Mouse (Mus musculus) heart, adult 2 months (tissue): Measurements from ENCODE around the gene Wrap53.

Source experiments
- CTCF ChIP-seq: fragments of 200-600 bp; IDR thresholded peaks from 2 replicates; pipeline ENCODE4 v1.8.1; 2022; ENCODE audit warnings: antibody characterized with exemption, mild to moderate bottlenecking, moderate library complexity
- POLR2A ChIP-seq: fragments of 200-500 bp; IDR thresholded peaks from 2 replicates; pipeline ENCODE4 v1.6.1; 2011; ENCODE audit warnings: mild to moderate bottlenecking, low read depth, low read length, control low read depth; ENCODE audit not compliant: insufficient read depth

DNA sequence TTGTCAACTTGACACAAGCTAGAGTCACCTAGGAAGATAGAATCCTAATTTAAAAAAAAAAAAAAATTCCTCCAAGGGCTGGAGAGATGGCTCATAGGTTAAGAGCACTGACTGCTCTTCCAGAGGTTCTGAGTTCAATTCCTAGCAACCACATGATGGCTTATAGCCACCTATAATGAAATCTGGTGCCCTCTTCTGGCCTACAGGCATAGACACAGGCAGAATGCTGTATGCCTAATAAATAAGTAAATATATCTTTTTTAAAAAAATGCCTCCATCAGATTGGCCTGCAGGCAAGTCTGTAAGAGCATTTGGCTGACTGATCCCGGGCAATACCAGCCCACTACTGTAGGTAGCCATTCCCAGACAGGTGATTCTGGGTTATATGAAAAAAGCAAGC, 45.1 kb downstream of the Wrap53 start:
- TF ChIP-seq CTCF (peak; percentile 47), POLR2A (no peak)
